Mouse (Mus musculus) spleen, adult 2 months (tissue): ENCODE data around the gene Tlk2. TPM values are rescaled to one million over a fixed set of nuclear protein-coding genes. Genes with fewer than 3 reads are reported as not detected.

Source experiments
- DNase-seq, 2 experiments: peaks; one replicate each; pipeline versions ENCODE4 v3.0.0 to v3.0.0-alpha.2; 2012 to 2021; ENCODE audit warnings: low spot score in 2 of 2, low read depth in 1 of 2
- H3K27ac ChIP-seq: fragments of 200-500 bp; 2 replicates; pipeline ENCODE4 v1.5.1; 2012; ENCODE audit warnings: low read length, inconsistent platforms; ENCODE audit not compliant: insufficient read depth
- H3K27me3 ChIP-seq: fragments of 200-500 bp; 2 replicates; pipeline ENCODE4 v1.6.1; 2012; ENCODE audit warnings: mild to moderate bottlenecking, moderate library complexity, low read length, inconsistent platforms; ENCODE audit not compliant: control insufficient read depth, insufficient read depth
- H3K36me3 ChIP-seq: fragments of 200-500 bp; 2 replicates; pipeline ENCODE4 v1.6.1; 2012; ENCODE audit warnings: mild to moderate bottlenecking, low read length, inconsistent platforms; ENCODE audit not compliant: control insufficient read depth, insufficient read depth
- H3K4me1 ChIP-seq: fragments of 200-500 bp; 2 replicates; pipeline ENCODE4 v1.6.1; 2011; ENCODE audit warnings: inconsistent platforms; ENCODE audit not compliant: control insufficient read depth, insufficient read depth, insufficient read length
- H3K4me3 ChIP-seq: fragments of 200-500 bp; 2 replicates; pipeline ENCODE4 v1.5.1; 2011; ENCODE audit warnings: mild to moderate bottlenecking, inconsistent platforms; ENCODE audit not compliant: insufficient read depth, insufficient read length; ENCODE audit errors: extremely low read depth
- CTCF ChIP-seq: fragments of 200-500 bp; IDR thresholded peaks from 2 replicates; pipeline ENCODE4 v1.5.1; 2011; ENCODE audit warnings: mild to moderate bottlenecking, inconsistent platforms; ENCODE audit not compliant: insufficient read depth, insufficient read length, insufficient replicate concordance; ENCODE audit errors: extremely low read depth
- POLR2A ChIP-seq: fragments of 200-500 bp; IDR thresholded peaks from 2 replicates; pipeline ENCODE4 v1.6.1; 2011; ENCODE audit warnings: low read depth, low read length, inconsistent platforms
- WGBS: fragments of 180-500 bp; shearing (Covaris S2); methylation state at CpG from one replicate; pipeline ENCODE4 v1.1.7; 2018; 5-methylcytosine and 5-hydroxymethylcytosine counted together
- polyA plus RNA-seq: library from polyadenylated mRNA; depleted of rRNA; stranded (reverse); fragments of >200 nt; gene quantifications from 2 replicates; pipeline ENCODE4 v1.2.3, GENCODE M21; 2012

Gene Tlk2
- polyA plus RNA-seq, 1 experiment = 9.0 TPM

DNA sequence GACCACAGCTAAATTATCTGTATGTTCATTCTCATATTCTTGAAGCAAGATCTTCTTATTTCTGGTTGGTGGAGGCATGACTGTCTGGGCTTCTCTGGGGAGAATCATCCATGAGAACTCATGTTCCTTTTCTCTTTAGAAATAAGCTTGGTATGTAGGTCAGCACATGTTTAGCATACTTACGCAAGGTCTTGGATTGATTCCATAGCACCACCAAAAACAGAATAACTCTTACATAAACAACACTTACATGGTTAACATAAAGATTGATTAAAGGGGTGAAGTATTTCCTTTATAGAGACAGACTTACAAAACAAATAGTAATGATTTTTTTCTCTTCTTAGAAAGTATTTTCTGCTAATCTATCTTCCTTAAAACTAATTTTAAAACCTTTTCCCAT, 67.8 kb downstream of the Tlk2 start:
- no peaks in the 10 kb centered on the region for H3K27me3 ChIP-seq
- no peak overlapping the region for H3K27ac ChIP-seq
- DNase-seq = no peak
- H3K4me3 ChIP-seq = no peak overlapping the region
- H3K36me3 ChIP-seq = peaks cover 34% of the 10 kb centered on the region
- H3K4me1 ChIP-seq = no peaks in the 10 kb centered on the region
- TF ChIP-seq POLR2A = no peak
- no peak for TF ChIP-seq CTCF
- 94% methylated on average over 1 of the region's 1 CpGs for WGBS

DNA sequence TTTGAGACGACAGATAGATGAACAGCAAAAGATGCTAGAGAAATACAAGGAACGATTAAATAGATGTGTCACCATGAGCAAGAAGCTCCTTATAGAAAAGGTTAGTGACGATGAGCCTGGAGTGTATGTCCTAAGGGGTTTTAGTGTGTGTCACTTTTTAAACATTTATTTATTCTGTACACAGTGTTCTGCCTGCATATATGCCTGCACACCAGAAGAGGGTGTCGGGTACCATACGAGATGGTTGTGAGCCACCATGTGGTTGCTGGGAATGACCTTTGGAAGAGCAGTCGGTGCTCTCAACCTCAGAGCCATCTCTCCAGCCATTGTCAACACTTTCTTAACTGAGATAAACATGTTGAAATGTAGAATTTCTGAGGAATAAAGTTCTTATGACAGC, 68.2 kb downstream of the Tlk2 start:
- no peak overlapping the region for H3K27ac ChIP-seq
- H3K4me1 ChIP-seq = no peaks in the 10 kb centered on the region
- WGBS = 94% methylated on average over 6 of the region's 6 CpGs
- H3K36me3 ChIP-seq = peaks cover 34% of the 10 kb centered on the region
- DNase-seq = no peak
- no peak overlapping the region for H3K4me3 ChIP-seq
- no peaks in the 10 kb centered on the region for H3K27me3 ChIP-seq
- TF ChIP-seq CTCF = no peak
- TF ChIP-seq POLR2A = no peak

DNA sequence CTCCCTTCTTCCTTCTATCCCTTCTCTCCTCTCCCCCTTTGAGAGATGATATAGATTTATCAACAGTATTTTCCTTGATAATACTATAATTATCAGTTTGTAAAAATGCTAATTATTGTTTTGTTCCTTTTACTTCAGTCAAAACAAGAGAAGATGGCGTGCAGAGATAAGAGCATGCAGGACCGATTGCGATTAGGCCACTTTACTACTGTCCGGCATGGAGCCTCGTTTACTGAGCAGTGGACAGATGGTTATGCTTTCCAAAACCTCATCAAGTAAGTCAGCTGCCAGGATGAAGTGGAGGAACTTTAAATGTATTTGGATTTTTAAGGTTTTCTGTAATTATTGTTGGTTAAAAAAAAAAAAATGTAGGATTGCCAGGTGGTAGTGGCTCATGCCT, 68.7 kb downstream of the Tlk2 start:
- no peaks in the 10 kb centered on the region for H3K4me1 ChIP-seq
- H3K27ac ChIP-seq = no peak overlapping the region
- TF ChIP-seq CTCF (no peak), POLR2A (no peak)
- H3K4me3 ChIP-seq = no peak overlapping the region
- H3K27me3 ChIP-seq = no peaks in the 10 kb centered on the region
- 95% methylated on average over 5 of the region's 5 CpGs for WGBS
- H3K36me3 ChIP-seq = peaks cover 34% of the 10 kb centered on the region
- DNase-seq = no peak

DNA sequence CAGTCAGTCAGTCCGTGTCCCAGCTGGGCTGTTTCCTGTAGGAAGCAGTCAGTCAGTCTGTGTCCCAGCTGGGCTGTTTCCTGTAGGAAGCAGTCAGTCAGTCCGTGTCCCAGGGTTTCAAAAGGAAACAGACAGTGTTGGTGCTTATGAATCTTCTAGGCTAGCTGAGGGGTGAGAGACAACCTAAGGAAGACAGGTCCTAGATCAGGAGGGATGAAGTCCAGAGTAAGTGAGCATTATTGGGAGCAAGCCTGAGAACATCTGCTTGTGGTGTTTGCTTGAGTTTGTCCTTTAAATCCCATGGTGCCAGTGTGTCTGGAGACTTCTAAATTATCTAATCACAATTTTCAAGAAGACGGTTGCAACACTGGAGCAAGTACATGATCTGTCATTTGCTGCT, 81.1 kb downstream of the Tlk2 start:
- H3K4me3 ChIP-seq = no peak overlapping the region
- H3K36me3 ChIP-seq = peaks cover 20% of the 10 kb centered on the region
- no peak for DNase-seq
- H3K27ac ChIP-seq = no peak overlapping the region
- no peaks in the 10 kb centered on the region for H3K27me3 ChIP-seq
- TF ChIP-seq POLR2A = no peak
- TF ChIP-seq CTCF = no peak
- WGBS = 76% methylated on average over 3 of the region's 3 CpGs
- no peaks in the 10 kb centered on the region for H3K4me1 ChIP-seq

GRCm38 (mm10) chr11:105261116-105261515, 82.5 kb downstream of the Tlk2 start:
- Histone ChIP-seq H3K4me1 (no peaks in the 10 kb centered on the region), H3K36me3 (peaks cover 18% of the 10 kb centered on the region), H3K27me3 (no peaks in the 10 kb centered on the region), H3K27ac (no peak overlapping the region), H3K4me3 (no peak overlapping the region)
- 94% methylated on average over 5 of the region's 5 CpGs for WGBS
- TF ChIP-seq CTCF (no peak), POLR2A (no peak)
- DNase-seq = no peak

GRCm38 (mm10) chr11:105261601-105262351, 83.2 kb downstream of the Tlk2 start:
- H3K27ac ChIP-seq = no peak overlapping the region
- H3K36me3 ChIP-seq = peaks cover 19% of the 10 kb centered on the region
- TF ChIP-seq POLR2A (no peak), CTCF (no peak)
- H3K4me3 ChIP-seq = no peak overlapping the region
- H3K27me3 ChIP-seq = no peaks in the 10 kb centered on the region
- 66% methylated on average over 4 of the region's 4 CpGs for WGBS
- no peaks in the 10 kb centered on the region for H3K4me1 ChIP-seq
- DNase-seq = no peak

- TF ChIP-seq POLR2A (no peak), CTCF (no peak)
- Histone ChIP-seq H3K4me3 (no peak overlapping the region), H3K36me3 (peaks cover 23% of the 10 kb centered on the region), H3K27me3 (no peaks in the 10 kb centered on the region), H3K27ac (no peak overlapping the region), H3K4me1 (no peaks in the 10 kb centered on the region)
- DNase-seq = no peak
Measured at GRCm38 (mm10) chr11:105264506-105264905, 85.9 kb downstream of the Tlk2 start.
